Mouse (Mus musculus) megakaryocyte, adult 5-6 weeks (primary cell): ENCODE data around the gene Rps29. TPM values are rescaled to one million over a fixed set of nuclear protein-coding genes. Genes with fewer than 3 reads are reported as not detected.
"Not testable (repeated sequence)": the region's sequence is repeated elsewhere in the genome, so short reads cannot be mapped to it uniquely, and the experiment has no call there.

Source experiments
- ATAC-seq: 2 replicates; pipeline ENCODE4 v1.8.0; 2016; ENCODE audit warnings: mild to moderate bottlenecking, inconsistent platforms; ENCODE audit not compliant: poor library complexity, severe bottlenecking
- total RNA-seq, 2 experiments: library from RNA; stranded (forward) in 1 of 2; stranded (reverse) in 1 of 2; fragments of 153-499, 151-499 nt in 1 of 2; fragments of 221-1000, 200-1000 nt in 1 of 2; gene quantifications; 2 replicates each; pipeline versions ENCODE4 v1.2.3 to v1.2.4; 2015 to 2017

The Rps29 gene
- total RNA-seq, 2 experiments from 2014 or later: 1,670 to 1,804 TPM

DNA sequence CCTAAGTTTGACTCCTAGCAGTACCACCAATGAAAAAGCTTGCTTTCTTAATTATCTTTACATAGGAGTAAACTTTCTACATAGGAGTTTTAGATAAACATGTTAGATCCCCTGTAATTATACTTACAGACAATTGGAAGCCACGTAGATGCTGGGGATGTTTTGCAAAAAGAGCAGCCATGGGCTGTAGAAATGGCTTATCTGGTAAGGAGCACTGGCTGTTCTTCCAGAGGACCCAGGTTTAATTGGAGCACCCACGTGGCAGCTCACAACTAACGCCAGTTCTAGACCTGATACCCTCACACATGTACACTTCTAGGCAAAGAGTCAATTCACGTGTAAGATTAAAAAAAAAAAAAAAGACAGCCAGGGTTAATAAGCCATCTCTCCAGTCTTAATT lies 22.8 kb upstream of the Rps29 start:
- ATAC-seq: no peak

DNA sequence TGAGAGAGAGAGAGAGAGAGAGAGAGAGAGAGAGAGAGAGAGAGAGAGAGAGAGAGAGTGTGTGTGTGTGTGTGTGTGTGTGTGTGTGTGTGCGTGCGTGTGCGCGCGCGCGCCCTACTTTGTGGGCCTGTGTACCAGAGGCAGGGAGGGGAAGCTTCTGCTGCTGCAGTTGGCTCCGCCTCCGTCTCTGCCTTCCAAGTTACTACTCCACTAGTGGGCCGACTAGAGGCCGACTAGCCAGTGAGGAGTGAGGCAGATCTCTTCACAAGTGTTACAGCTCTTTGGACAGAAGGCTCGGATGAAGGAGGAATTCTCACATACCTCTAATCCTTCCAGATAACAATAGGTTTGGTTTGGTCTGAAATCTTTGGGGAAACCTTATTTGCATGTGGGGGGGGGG lies 20.4 kb upstream of the Rps29 start:
- ATAC-seq: no peak

DNA sequence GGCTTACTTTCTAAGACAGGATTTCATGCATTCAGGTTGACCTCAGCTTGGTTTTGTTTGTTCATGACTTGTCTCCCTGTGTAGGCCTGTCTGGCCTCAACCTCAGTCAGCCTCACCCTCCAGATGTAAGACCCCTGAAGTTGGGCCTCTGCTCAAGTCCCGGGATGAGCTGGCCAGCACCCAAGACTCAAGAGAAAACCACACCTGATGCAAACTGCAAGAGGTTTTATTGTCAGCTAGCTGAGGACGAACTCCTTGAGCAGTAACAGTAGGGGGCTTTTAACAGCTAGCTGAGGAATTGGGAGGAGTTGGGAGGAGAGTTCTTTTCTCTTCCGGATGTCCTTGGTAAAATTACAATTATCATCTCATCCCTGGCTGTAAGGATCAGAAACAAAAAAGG lies 18.5 kb upstream of the Rps29 start:
- ATAC-seq: no peak

DNA sequence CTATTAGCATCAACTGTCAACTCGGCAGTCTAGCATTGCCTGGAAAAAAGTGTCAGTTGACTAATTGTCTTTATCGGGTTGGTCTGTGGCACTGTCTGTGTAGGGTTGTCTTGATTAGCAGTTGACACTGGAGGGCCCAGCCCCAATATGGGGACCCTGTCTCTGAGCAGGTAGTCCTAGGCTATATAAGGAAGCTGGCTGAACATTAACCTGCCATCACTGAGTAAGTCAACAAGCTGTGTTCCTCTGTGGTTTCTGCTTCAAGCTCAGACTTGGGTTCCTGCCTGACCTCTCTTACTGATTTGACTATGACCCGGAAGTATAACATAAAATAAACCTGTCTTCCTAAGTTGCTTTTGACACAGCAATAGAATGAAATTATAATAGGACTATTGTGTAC lies 17.0 kb upstream of the Rps29 start:
- ATAC-seq: no peak

DNA sequence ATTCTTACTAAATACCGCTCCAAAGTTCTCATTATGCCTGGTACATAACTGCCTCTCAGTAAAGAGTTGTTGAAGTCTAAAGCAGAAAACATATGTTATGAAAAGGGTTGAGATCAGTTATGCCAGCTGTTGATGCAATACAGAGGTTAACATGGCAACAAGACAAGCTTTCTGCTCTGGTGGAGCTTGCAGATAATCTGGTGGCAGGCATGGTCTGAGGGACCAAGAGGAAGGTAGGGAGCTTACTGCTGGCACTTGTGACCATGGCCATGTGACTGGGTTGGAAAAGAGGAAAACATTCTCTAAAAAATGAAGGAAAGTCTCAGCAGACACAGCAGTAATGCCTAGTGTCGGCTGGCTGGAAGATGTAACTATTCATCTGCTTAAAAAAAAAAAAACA lies 12.3 kb upstream of the Rps29 start:
- no peak for ATAC-seq

DNA sequence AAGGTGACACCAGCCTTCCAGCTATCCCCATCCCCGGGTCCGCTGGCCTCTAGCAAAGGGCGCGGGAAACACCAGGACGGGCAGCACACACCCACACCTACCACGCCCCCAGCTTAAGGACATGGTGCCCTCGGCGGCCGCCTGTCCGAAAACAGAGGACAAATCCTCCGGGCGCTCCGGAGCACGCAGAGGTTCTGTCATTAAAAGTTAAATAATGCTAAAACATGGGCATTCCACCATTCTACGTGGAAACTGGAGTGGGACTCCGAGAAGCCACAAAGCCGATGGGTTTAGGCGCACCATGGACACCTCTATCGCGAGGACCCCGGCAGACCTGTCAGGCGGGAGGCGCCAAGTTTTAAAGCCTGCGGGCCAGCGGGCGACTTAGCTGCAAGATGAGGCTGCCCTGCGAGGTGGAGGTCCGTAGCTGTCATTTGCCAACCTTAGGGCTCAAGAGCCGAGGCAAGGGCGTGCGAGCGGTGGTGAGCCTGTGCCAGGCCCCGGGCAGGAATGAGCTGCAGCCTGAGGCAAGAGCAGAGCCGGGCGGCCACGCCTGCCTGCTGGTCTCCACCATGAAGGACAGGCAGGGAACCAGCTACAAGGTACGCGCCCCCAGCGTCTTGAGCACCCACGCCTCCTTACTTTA lies 9.6 kb upstream of the Rps29 start, which contains the start of gene Lrr1:
Gene Lrr1, plus strand, starts transcription at position 354 of the 646 bp plus-strand sequence.
- ATAC-seq: peak; percentile 97

DNA sequence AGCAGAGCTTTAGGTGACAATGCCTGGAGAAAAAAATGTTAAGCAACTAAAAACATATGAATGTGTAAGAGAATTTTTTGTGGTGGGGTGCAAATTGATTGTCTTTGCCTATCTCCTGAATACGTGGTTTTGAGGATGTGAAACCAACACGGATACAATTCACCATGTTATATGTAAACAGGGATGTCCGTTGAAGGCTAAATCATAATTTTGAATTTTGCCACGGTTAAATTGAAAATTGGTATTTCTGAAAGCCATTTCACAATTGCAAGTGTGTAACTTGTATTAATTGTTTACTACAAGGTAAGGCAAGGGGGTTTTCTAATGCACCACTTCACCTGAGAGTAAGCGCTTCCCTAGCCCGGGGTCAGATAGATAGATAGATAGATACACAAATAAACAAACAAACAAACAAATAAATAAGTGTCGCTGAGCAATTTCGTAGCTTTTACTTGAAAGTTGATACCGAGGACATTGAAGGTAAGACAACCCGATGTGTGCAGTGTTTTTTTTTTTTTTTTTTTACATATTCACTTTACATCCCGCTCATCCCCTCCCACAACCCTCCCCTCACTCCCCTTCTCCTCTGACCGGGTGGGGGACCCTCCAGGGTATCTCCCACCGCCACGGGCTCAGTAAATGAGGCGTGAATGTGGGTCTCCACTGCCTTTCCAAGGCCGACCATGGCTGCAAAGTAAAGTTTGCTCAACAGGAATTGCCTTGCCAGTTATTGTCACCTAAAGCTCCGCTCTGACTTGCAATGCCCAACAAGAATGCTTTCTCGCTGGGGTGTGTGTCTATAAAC lies 8.9 kb upstream of the Rps29 start:
- peak; percentile 4; the same call in 1 of the 2 replicates for ATAC-seq

DNA sequence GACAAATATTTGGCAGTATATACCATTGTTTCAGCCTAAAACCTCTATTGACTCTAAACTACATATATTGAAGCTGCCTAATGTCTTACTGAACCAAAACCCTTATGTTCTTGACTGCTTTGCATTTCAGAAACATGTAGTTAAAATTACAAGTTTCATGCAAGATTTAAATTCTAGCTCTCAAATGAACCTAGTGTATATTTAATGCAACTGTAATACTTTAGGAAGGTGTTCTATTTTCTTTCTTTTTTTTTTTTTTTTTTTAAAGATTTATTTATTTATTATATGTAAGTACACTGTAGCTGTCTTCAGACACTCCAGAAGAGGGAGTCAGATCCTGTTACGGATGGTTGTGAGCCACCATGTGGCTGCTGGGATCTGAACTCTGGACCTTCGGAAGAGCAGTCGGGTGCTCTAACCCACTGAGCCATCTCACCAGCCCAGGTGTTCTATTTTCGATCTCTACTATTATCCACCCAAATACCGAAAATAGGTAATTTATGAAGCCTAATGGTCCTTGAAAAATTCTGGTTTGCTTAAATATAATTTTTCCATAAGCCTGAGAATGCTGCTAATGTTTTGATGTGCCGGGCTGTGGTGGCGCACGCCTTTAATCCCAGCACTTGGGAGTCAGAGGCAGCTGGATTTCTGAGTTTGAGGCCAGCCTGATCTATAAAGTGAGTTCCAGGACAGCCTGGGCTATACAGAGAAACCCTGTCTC lies 8.0 kb upstream of the Rps29 start:
- ATAC-seq: not testable (repeated sequence)

DNA sequence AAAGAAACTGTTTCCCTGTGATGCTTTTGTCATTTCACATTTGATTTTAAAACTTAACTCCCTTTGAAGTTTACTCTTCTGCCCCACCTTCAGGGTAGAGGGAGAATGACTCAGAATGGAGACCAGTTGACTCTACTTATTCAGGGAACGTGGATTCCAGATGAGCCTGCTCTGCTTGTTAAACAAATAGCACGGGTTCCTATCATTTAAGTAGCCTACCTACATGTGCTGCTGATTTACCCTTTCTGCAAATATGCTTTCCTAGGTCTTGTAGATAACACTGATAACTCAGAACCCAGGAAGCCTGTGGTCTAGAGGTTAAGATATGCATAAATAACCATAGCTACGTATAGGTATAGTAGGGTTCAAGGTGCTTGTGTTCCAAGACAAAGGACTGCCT lies 5.9 kb upstream of the Rps29 start:
- ATAC-seq: no peak

DNA sequence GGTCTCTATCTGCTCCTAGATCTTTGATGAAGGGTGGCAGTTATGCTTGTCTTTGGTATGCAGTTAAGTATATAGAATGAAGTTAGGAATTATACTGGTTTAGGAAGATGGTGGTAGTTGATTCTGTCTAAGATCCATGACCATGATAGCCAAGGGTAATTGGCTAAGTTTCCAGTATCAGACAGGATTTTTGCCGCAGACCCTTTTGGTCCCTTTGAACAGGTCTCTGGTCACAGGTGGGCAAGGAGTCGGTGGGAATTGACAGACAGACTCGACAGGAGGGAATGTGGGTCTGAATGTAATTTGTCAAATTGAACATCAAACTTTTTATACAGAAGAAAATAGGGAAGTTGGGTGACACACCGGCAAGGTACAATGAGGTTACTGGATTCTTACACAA lies 4.6 kb upstream of the Rps29 start:
- not testable (repeated sequence) for ATAC-seq

DNA sequence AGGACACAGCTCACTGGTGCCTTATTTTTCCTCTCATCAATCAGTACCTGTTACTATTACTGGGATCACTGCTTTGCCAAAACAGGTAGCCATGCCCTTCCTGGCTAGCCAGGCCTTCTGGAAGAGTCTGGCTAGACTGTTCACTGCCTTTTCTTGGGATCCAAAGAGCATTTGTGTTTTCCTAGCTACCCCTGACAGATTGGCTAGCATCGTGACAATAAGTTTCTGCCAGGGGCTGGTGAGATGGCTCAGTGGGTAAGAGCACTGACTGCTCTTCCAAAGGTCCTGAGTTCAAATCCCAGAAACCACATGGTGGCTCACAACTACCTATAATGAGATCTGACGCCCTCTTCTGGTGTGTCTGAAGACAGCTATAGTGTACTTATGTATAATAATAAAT lies 1.7 kb upstream of the Rps29 start:
- not testable (repeated sequence) for ATAC-seq

DNA sequence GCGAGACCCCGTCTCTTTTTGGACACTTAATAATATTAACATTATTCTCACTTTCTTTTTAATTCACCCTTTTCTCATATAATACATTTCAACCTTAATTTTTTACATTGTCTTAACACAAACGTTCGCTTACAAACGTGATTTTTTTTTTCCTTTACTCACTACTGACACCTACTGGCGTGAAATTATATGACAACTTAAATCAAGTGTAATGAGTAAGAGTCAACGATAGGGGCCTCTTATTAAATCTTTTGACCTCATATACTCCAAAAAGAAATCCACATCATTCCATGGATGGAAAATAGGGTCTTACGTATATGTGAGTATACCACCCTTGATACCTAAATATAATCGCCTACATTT lies 573 bp upstream of the Rps29 start:
- ATAC-seq: peak; percentile 67

DNA sequence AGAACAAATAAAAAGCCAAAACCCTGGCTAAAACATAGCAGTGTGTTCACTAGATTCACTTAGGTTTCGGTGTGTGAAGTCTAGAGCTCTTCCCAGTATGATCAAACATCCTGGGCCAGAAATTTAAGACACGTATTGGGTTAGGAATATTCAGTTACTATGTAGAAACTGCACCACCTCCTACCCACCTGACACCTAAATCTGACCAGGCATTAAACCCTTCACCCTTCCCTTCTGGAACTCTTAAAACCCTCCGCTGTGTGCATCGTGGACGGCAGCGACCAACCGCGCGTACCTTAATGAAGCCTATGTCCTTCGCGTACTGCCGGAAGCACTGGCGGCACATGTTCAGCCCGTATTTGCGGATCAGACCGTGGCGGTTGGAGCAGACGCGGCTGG lies 621 bp downstream of the Rps29 start:
- ATAC-seq: 0 out of 2 replicates have a peak, but pooled peaks have one; percentile 1

DNA sequence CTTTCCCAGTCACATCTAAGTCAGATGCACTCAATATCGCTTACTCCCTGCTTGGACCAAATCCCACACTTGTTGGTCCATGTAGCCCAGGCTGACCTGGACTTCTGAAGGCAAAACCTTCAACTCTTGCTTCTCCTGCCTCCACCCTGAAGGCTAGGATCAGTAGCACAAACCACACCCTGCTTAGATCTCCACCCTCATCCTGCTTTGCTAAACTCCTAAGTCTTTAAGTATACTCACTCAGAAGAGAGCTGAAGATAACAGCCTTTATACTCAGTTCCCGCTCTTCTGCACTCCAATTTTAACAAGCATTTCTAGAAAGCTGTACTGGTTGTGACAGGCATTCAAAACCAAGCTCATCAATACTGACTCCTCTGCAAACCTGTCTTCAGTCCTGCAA lies 1.9 kb downstream of the Rps29 start:
- no peak for ATAC-seq

DNA sequence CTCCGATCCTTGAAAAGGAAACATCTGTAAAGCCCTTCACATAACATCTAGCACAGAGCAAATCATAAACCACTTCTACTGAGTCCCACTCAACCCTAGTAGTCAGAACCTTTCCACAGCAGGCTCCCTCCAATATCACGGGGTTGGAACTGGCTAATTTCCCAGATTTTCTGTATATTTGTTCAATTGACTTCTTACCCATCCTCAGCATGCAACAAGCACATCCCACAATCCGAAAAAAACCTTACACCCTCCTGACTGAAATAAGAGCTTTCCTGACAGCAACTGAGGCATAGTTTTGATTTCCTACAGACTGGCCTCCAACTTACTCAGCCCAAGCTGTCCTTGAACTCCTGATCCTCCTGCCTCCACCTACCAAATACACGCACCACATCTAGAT lies 2.5 kb downstream of the Rps29 start:
- ATAC-seq: no peak

DNA sequence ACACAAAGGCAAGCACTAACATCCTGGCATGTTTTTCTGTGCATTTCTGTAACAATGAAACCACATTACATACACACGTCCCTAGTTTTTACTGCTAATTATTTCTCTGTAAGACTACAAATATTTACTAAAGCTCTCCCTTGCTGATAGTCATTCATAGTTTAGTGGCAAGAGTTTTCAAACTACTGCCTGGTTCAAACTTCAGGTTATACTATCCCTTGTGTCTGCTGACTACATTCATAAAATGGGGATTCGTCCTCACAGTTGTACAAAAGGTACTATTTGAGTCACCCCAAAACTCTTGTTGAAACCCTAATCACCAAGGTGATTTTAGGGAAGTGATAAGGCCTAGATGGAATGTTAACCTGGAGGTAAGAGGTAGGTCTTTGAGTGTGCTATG lies 3.1 kb downstream of the Rps29 start:
- ATAC-seq: no peak

DNA sequence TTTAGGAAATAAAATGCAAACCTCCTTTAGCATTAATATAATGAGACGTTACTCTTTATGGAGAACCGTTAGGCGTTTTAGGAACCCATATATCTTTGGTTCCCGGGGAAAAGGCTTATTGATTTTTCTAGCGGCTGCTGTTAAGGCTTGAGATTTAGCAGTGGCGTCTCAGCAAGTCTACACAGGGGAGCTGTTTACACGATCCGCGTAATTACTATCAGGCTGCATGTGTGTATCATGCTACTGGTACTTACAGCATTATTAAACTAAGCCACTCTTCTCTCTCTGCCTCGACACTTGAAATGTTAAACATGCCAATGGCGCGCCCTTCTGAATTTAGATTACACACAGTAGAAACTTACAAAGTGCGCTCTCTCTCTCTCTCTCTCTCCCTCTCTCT lies 8.9 kb downstream of the Rps29 start:
- ATAC-seq: no peak

DNA sequence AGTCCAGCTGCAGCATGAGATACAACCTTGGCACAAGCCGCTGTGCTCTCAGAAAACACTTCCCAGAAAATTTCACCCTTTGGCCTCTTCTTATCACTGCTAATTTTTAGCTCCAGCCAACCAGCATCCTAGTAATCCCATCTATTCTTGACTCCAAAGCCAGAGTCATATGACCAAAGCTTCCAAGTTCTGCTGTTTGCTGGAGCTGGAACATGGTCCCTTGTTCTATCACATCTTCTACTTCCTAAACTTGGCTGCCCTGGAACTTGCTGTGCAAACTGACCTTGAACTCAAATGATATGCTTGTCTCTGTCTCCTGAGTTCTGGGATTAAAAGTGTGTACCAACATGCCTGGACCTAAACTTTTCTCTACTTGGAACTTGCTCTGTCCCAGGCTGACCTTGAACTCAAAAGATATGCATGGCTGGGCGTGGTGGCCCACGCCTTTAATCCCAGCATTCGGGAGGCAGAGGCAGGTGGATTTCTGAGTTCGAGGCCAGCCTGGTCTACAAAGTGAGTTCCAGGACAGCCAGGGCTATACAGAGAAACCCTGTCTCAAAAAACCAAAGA lies 11.7 kb downstream of the Rps29 start:
- no peak for ATAC-seq

DNA sequence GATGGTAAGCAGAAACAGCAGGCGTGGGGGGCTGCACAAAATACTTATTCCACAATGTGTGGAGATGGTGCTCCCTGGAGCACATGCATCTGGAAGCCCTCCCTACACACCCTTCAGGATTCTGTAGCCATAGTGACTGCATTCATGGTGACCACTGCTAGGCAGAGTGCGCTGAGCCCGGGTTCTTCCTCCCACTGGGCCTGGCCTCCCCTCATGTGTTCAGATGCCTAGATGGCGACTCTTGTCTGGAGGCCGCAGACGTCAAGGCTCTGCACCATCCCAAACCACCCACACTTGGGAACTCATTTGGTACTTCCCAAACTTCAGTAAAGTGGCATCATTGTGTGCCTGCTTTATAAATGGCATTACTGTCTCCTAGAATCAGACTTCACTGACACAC lies 15.5 kb downstream of the Rps29 start:
- ATAC-seq: no peak

DNA sequence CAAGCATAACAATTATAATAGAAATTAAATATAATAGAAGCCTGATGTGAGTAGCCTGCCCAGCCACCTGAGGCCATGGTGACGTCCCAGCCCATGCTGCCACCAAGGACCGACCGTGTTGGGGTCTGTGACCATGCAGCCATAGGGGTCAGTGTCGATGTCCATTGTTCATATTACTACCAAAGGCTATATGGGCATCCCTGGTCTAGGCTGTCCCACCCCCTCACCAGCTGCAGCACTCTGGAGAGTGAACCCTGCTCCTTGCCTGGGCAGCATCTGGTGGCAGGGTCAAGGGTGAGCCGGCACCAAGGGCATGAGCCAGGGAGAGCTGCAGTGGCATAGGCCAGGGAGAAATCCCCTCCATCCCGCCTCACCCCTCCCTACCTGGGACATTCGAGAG lies 19.1 kb downstream of the Rps29 start:
- ATAC-seq: no peak

DNA sequence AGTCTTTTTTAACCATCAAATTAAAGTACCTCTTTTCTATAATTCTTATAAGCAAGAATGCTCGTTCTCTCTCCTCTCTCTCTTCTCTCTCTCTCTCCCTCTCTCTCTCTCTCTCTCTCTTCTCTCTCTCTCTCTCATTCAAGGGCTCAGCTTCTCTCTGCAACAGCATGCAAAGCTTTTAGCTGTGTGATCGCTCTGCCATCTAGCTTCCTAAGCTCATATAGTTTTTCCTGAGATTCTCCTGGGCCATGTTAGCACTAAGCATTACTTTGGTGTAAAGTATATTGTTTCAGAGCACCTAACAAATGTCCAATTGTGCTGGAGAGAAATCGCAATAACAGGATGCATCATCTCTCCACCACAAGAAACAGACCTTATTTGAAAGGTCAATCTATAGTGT lies 19.8 kb downstream of the Rps29 start:
- no peak for ATAC-seq

DNA sequence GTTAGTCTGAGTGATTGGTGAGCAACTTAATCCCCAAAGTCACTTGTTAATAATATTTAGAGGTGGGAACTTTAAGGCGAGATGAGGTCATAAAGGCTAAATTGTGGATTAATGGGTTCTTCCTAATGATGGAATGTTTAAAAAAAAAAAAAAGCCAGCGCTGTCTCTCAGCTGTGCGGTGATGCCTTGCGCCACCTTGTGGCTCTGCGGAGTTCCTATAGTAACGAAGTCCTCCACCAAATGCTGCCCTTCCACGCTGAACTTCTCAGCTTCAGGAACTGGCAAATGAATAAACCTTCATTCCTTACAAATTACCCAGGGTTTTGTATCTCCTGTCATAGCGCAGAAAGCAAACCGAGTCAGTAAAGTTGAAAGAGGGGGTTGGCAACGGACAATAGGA lies 27.0 kb downstream of the Rps29 start:
- peak; percentile 69 for ATAC-seq
